Mouse (Mus musculus): ENCODE measurements at regions not wholly inside any gene's neighbourhood (a gene's known extent, or its start where the extent isn't known, plus 50 kb on each side); places are given as distances from the start of the nearest gene placed in this dataset.

DNA sequence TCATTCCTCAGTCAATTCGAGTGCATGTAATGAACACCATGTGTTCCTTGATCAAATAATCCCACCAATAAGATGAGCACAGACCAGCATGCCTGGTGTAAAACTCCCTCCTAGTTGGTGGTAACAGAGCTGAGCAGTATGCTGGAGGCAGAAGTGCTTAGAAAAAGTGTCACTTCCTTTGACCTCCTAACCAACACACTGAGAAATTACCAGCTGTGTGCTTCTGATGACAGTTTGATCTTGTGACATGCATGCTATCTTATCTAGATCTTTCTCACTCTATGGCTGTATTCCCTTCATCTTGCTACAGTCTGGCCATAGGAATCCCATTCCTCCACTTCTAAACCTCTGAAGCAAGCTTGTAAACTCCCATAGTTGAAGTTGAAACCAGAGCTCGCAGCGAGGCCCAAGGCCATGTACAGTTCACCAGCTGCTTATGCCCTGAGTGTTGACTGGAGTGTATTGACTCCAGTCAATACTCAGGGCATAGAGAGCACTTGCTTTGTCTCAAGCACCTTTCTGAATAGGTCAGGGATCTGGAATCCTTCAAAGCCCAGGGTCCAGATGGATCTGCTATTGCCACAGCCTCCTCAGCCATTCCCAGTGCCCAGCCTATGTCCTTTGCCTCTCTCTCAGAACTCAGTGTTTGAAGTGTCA is 286.5 kb upstream of the 1700056E22Rik start:
- no peak for DNase-seq (ENCODE audit: extremely low spot score, low read depth, low spot score)

DNA sequence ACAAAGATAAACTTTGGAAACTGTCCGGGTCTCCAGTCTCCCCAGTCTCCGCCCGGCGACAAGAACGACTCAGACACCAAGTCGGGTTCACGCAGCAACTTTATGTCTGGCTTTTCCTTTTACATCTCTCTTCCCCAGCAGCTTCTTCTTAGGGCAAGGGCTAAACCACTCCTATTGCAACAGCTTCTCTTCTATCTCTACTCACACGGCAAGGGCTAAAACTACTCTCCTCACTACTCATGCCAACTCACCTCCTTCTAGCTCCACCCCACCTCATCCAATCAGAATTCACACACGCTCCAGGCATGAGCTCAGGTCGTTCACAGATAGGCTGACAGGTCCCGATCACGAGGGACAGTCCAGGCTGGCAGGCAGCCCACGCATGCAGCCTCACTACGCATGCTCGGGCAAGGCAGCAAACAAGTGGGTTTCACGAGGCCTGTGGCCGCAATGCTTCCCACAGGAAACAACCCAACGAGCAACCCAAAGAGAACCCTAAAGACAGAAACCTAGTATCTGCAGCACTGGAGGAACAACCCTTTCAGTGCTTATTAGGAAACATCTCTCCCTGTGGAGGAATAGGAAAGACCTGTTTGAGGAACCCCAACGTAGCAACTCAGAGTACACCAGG is 276.2 kb upstream of the 1700056E22Rik start:
- DNase-seq (ENCODE audit: extremely low spot score, low read depth, low spot score) = no peak

DNA sequence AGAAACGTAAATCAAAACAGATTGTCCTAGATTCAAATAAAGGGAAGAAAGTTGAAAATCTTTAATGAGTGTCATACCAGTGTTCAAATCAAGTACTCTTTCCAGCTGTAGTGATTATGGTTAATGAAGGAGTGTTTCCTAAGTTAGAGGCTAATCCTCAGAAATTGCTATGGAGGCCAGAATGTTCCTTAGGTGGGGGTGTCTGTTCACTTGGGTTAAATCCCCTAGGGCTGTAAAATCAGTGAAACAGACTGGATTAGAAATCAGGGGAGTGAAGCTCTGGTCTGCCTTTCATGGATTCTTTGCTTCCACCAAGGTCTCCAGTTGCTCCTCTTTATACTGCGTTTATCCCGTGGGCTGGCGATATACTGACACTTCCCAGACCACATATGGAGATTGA is 270.7 kb upstream of the 1700056E22Rik start:
- DNase-seq (ENCODE audit: extremely low spot score, low read depth, low spot score) = no peak

DNA sequence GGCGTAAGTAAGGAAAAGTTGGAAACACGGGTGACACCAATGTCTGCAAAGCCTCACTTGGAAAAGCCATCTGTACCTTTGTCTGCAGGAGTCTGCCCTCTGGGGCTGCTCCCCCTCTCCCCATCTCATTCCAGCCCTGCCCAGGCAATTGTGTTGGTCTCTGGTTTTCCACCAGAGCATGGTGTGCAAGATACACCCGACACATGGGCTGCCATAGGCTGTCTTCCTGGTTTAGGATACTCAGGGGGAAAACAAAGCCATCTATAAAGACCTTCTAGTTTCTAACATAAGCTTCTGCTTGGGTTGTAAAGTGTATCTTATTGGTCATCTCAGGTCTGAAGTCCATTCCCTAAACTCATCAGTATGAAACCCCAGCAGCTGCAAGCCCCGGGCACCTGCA is 270.1 kb upstream of the 1700056E22Rik start:
- DNase-seq (ENCODE audit: extremely low spot score, low read depth, low spot score) = no peak

DNA sequence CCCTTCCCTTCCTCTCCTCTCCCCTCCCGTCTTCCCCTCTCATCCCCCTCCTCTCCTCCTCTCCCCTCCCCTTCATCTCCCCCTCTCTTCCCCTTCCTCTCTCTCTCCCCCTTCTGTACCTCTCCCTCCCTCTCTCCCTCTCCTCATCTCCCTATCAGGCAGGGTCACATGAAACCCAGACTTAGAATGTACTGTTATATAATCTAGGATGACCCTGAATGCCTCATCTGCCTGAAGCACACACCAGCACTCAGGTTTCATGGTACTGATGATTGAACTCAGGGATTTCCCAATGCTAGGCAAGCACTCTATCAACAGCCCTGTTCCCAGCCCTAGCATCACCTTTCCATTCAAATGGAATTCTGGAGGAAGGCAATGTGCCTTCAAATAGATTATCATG is 264.6 kb upstream of the 1700056E22Rik start:
- no peak for DNase-seq (ENCODE audit: extremely low spot score, low read depth, low spot score)

DNA sequence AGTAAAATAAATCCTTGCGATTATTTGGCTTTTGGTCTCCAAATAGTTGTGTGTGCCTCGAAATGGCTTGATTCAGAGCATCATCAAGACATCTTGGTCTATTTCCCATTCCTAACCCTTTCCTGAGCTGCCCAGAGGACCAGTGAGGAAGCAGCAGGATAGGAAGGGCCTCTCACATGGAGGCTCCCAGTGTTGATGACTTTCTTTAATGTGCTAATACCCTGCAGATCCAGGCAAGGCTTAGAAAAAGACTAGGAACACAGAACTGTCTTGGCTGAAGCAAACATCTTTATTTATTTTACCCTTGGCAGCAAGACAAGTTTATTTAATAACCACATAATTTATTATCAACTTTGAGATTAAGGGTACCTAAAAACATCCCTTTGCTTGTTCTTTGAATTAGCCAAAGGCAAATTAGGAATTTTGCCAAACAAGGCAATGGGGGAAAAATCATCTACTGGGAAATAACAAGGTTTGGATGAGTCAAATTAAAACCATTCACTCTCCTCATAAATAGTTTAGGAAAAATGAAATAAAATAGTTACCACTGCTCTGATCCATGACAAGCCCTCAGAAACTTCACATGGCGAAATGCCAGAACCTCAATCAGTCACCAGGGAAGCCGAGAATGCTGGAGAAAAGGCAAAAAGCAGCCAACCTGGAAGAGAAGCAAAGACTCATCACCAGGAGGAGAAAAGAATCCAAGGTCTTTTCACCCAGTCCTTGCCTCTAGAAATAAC is 263.1 kb upstream of the 1700056E22Rik start:
- no peak for DNase-seq (ENCODE audit: extremely low spot score, low read depth, low spot score)

DNA sequence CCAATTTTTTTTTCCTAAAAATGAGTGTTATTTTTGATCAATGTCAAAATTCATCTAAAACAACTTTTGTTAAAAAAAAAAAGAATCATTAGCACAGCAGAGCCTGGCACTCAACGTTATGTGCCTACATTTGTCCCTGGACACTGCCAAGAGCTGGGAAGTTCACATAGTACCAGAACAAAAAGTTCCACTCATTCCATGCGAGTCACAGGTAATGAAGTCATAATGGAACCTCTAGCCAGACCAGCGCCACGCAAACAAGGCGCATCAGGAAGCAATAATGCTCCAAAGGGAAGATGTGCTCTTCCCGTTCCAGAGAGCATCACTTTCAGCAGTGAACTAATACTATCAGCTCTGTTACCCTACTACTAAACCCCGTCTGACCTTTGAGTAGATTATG is 257.0 kb upstream of the 1700056E22Rik start:
- no peak for DNase-seq (ENCODE audit: extremely low spot score, low read depth, low spot score)

DNA sequence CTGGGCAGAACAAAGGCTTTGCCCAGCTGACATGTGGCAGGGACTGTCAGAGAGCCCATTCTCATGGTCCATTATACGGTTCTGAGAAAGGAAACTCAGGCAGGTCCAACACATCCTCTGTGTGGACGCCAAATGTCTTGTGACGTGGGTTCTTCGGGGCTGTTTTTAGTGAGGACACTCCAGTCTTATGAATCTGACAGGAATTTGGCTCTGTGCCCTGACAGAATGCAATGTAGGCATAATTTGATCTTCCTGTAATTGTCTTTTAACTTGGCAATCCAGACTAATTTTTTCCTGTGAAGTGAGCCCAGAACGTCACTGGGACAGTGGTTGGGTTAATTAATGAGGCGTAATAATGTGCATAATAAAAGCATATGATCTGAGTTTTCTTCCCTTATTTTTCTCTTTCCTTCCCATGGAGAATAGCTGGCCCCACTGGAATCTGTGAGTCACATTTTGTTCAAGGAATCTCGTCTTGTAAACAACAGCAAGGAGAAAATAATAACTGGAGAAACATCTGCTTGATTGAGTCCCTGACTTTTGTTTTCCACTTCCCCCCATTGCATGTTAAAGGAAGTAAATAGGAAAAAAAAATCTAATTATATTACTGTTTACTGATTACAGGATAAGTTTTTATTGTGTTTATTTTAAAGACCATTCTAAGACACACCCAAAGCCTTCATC is 255.8 kb upstream of the 1700056E22Rik start:
- no peak for DNase-seq (ENCODE audit: extremely low spot score, low read depth, low spot score)

DNA sequence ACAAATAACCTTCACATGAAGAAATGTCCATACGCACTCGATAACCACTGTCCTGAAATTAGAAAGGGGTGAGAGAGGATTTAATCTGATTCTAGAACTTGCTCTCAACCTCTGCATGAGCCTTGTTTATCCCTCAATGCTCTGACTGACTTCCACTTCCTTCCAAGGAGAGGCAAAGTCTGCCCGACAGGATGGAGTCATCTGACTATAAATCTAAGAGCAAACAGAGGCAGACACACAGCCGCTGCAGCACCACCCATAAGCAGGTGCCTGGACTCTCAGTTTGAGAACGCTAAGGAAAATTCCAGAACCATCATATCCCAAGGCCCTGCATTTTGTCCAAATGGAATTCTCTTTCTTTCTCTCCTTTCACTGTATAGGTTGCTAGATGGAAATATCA is 247.7 kb upstream of the 1700056E22Rik start:
- DNase-seq (ENCODE audit: extremely low spot score, low read depth, low spot score) = no peak

DNA sequence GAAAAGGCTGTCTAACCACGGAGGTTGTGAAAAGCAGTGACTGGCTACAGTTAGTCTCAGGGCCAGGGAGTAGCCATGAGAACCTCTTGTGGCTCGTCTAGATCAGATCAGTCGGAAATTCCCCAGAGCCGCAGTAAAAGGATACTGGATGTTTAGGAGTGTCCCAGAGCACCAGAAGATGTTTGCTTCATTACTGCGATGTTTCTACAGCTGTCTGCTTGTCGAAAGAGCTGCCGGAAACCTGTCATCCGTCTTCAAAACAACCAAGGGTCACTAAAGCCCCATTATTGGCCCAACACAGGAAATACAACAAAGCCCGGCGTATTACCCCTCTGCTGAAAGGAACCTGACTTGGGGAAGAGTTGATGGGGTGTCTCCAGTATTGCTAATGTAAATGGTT is 245.2 kb upstream of the 1700056E22Rik start:
- DNase-seq (ENCODE audit: extremely low spot score, low read depth, low spot score) = no peak

DNA sequence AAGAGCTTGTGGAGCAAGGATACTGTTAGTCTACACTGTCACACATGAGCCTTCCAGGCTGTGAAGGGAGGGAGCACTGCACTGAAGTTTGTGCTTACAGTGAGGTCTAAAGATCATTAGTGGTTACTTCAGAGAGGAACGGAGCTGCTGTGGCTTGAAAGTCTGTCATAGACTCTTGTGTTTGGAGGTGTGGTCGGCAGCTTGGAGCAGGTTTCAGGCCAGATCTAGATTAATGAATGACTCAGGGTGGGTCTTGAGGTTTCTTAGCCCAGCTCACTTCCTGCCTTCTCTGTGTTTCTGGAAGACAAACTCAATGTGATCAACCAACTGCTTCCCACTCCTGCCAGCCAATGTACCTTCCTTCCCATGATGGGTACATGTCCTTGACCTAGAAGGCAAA is 242.9 kb upstream of the 1700056E22Rik start:
- no peak for DNase-seq (ENCODE audit: extremely low spot score, low read depth, low spot score)

DNA sequence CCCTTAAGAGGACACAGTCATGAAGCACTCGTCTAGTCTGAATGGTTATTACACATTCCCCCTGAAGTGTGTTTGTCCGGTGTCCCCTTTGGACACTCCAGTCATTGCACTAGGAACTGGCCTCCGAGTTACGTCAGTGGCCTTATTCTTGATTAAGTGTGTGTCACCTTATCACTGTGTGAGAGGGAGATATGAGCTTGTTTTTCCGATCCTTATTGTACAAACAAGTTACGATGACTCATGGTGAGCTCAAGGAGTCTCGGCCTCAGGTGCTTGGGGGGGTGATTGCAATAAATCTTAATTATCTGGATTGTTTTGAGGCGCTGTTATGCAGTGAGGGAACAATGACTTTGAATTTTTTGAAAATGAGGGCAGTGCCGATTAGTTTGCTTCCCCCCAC is 241.8 kb upstream of the 1700056E22Rik start:
- no peak for DNase-seq (ENCODE audit: extremely low spot score, low read depth, low spot score)

DNA sequence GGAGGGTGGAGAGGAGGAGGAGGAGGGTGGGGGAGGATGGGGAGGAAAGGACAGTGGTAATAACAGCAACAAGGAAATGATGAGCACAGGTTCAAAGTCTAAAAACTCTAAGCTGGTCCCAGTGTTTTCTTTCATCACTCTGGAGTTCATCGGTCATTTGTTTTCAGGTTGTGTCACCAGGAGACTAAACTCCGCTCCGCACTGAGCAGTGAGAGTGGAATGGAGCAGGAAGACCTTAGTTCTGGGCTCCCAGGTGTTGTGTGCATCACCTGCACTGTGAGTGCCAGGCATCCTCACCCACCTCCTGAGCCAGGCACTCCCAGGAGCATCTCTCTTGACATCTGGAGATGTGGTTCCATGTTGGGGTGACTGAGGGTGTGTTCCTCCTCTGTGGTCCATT is 241.3 kb upstream of the 1700056E22Rik start:
- no peak for DNase-seq (ENCODE audit: extremely low spot score, low read depth, low spot score)

DNA sequence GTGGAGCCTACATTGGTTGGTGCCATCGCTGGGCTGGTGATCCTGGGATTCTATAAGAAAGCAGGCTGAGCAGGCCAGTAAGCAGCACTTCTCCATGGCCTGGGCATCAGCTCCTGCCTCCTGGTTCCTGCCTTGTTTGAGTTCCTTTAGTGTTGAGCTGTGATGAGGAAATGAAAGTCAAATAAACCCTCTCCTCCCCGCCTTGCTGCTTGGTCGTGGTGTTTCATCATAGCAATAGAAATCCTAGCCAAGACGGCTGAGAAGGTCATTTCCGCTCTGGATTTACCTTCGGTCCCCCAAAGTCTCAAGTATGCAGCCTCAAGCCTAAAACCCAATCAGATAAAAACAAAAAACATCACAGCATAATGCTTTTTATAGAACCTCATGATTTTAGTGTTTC is 240.6 kb upstream of the 1700056E22Rik start:
- DNase-seq (ENCODE audit: extremely low spot score, low read depth, low spot score) = no peak

DNA sequence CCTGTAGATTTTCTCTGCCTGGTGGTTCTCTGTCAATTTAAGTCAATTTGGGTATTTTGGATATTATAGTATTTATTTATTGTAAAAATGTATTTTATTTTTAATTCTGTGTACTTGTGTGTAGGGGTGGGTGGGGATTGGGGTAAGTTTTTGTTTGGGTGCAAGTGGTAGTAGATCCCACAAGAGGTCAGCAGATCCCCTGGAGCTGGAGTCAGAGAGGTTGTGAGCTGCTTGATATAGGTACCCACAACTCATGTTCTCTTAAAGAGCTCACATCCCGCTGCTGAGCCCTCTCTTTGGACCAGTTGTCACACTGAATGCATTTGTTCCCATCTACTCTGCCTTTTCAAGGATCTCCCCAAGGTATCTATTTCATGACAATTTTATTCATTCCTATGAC is 239.6 kb upstream of the 1700056E22Rik start:
- no peak for DNase-seq (ENCODE audit: extremely low spot score, low read depth, low spot score)

DNA sequence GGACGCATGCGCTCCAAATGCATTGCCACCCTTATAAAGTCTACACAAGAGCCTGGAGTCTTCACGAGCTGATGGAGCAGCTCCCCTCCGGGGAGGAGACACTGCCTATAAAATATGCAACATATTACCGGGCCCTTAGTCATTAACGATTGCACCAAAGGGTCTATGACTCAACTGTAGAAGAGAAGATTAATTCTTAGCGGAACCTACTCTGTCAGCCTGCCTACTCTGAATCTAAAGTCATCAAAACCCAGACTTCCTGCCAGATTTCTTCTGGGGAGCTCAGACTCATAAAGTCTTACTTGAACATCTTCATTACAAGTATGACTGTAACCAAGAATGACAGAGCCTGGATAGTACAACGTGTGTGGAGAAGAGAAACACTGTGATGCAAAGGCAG is 237.2 kb upstream of the 1700056E22Rik start:
- DNase-seq (ENCODE audit: extremely low spot score, low read depth, low spot score) = no peak

DNA sequence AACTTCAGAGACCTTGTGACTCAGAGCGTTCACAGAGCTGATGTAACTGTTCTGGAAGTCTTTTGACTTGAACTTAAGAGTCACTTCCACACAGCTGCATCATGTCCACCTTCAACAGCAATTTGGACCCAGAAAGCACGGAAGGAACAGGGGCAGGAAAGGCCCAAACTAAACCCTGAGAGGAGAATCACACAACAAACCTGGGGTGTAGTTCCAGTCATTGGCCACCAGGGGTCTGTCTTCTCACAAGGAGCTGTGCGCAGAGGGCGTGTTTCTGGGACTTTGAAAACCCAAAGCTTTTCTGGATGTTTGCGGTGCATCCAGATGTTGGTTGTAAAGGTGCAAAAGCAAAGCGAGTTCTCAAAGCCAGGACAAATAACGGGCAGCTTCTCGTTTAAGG is 231.9 kb upstream of the 1700056E22Rik start:
- DNase-seq (ENCODE audit: extremely low spot score, low read depth, low spot score) = peak; percentile 73

DNA sequence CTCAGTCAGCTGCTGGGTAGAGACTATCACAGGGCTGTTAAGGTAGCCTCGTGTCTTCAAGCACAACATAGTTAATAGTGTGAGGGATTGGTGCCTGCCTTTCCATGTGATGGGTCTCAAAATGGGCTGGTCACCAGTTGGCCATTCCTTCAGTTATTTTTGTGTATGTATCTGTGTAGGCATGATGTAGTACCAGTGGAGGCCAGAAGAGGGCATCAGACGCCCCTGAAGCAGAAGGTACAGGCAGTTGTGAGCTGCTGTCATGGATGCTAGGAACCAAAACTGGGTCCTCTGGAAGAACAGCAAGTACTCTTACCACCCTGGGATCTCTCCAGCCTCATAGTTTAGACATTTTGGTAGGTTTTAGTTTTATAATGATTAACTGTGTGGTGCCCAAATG is 228.9 kb upstream of the 1700056E22Rik start:
- DNase-seq (ENCODE audit: extremely low spot score, low read depth, low spot score) = no peak

DNA sequence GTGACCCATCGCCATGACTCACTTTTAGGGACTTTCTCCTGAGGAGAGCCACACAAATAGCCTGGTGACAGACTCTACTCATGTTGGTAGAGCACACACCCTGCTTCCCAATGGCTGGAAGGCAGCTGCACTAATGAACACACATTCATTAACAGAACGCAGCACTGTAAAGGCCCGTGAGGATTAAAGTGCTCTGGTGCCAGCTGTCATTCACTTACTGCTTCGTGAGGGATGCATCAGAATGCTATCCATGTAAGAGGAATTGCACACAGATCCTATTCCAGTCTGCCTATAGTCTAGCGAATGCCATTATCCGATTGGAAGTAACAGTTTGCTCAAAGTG is 227.3 kb upstream of the 1700056E22Rik start:
- no peak for DNase-seq (ENCODE audit: extremely low spot score, low read depth, low spot score)

DNA sequence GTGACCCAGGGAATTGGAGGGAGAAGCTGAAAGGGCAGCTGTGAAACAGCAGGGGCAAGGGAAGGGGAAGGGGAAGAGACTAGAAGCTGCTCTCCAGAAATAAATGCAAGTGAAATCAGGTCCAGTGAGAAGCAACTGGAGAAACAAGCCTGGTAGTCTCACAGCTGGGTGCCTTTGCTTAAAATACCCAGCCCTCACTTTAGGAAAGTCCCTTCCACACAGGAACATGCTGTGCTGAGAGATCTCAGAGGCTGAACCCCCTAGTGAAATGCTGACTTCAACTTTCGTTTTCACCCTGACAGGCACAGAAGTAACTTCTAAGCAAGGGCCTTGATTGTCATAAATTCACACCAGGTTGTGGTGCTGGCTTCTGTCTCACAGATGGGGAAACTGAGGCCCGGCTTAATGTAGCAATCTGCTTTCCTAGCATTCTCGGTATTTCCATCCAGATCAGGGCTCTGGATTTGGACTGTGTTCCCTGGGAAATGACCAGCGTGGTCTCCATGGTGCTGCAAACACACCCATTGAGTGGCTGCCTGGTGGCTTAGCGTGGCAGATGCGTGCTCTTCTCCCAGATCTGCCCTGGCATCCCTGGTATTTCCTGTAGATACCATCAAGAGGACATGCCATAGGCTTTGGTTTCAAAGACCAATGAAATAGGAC is 226.8 kb upstream of the 1700056E22Rik start:
- no peak for DNase-seq (ENCODE audit: extremely low spot score, low read depth, low spot score)

DNA sequence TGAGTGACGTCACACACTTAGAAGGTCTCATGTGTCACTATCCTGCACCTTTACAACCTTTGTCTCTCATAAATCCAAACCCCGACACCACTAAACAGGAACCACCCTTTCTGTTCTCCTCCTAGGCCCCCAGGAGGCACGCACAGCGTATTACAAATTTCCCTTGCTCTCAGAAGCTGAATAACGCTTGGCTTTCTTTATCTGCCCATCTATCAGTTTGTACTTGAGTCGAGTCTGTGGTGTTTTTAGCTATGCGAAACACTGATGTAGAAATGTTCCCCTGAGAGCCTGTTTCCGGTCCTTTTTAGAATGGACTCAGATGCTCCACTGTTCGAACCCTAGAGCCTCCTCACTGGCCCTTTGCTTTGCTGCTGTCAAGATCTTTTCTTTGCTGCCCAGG is 225.8 kb upstream of the 1700056E22Rik start:
- DNase-seq (ENCODE audit: extremely low spot score, low read depth, low spot score) = no peak
